Mouse (Mus musculus) testis, adult 2 months (tissue): Measurements from ENCODE around the gene Mrps11. TPM values are rescaled to one million over a fixed set of nuclear protein-coding genes. Genes with fewer than 3 reads are reported as not detected.

Experiments used
- H3K27ac ChIP-seq: fragments of 200-500 bp; 2 replicates; pipeline ENCODE4 v1.5.1; 2012; ENCODE audit warnings: low read depth, low read length; ENCODE audit not compliant: control insufficient read depth, insufficient read depth
- H3K27me3 ChIP-seq: fragments of 200-500 bp; 2 replicates; pipeline ENCODE4 v1.6.1; 2012; ENCODE audit warnings: mild to moderate bottlenecking, low read length, moderate library complexity; ENCODE audit not compliant: control insufficient read depth, insufficient read depth
- H3K36me3 ChIP-seq: fragments of 200-500 bp; 2 replicates; pipeline ENCODE4 v1.6.1; 2012; ENCODE audit warnings: mild to moderate bottlenecking, low read length; ENCODE audit not compliant: control insufficient read depth, insufficient read depth
- H3K4me1 ChIP-seq: fragments of 200-500 bp; 2 replicates; pipeline ENCODE4 v1.6.1; 2012; ENCODE audit warnings: low read length; ENCODE audit not compliant: control insufficient read depth, insufficient read depth
- H3K4me3 ChIP-seq: fragments of 200-500 bp; 2 replicates; pipeline ENCODE4 v1.5.1; 2012; ENCODE audit warnings: low read depth, mild to moderate bottlenecking, low read length, moderate library complexity, mixed read lengths; ENCODE audit not compliant: control insufficient read depth
- CTCF ChIP-seq: fragments of 200-500 bp; IDR thresholded peaks from 2 replicates; pipeline ENCODE4 v1.5.1; 2012; ENCODE audit warnings: low read depth, mild to moderate bottlenecking, inconsistent platforms, low read length, moderate library complexity; ENCODE audit not compliant: control insufficient read depth, insufficient read depth, insufficient replicate concordance
- POLR2A ChIP-seq: fragments of 200-500 bp; IDR thresholded peaks from 2 replicates; pipeline ENCODE4 v1.6.1; 2012; ENCODE audit warnings: low read depth, mild to moderate bottlenecking, inconsistent platforms, low read length, moderate library complexity; ENCODE audit not compliant: control insufficient read depth
- polyA plus RNA-seq: library from polyadenylated mRNA; depleted of rRNA; stranded (reverse); fragments of >200 nt; gene quantifications from 2 replicates; pipeline ENCODE4 v1.2.3, GENCODE M21; 2012; rRNA removed

Mrps11 gene
- polyA plus RNA-seq, 1 experiment, result 55.0 TPM

DNA sequence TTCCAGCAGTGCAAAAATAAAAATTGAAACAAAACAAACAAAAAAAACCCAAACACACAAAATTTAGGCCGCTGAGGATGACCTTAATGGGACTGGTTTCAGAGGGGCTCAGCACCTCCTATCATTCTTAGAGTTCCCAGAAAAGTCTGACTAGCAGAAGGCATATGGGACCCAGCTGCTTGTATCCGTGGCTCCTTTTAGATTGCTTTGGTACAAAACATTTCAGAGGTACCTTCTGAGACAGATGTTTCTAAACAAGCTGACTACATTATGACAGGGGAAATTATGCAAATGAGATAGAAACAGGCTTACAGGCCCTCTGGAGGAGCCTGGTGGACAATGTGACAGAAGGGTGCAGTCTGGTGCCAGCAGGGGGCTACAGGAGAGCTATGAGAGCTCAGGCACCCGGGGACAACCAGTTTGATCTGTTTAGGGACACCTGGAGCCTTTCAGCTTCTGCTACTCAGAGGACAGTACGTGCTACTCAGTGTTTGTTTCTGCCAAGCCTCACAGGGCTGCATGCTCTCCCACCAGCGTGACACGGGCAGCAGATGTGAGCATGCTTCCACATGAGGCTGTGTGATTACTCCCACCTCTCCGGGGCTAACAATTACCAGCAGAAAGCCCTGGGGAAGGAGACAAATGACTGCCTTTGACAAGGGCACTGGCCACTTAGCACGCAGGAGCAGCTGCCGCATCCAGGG, 43.9 kb downstream of the Mrps11 start:
- H3K4me3 ChIP-seq, result no peak overlapping the region
- H3K36me3 ChIP-seq, result no peaks in the 10 kb centered on the region; the same call in none of the 2 replicates
- no peak for TF ChIP-seq CTCF
- TF ChIP-seq POLR2A, result no peak
- no peaks in the 10 kb centered on the region; the same call in 1 of the 2 replicates for H3K4me1 ChIP-seq
- H3K27me3 ChIP-seq, result no peaks in the 10 kb centered on the region
- H3K27ac ChIP-seq, result no peak overlapping the region

GRCm38 (mm10) chr7:78827749-78828362, 44.9 kb downstream of the Mrps11 start:
- H3K4me3 ChIP-seq, result no peak overlapping the region
- H3K36me3 ChIP-seq, result no peaks in the 10 kb centered on the region; the same call in none of the 2 replicates
- no peak for TF ChIP-seq POLR2A
- H3K4me1 ChIP-seq, result no peaks in the 10 kb centered on the region; the same call in 1 of the 2 replicates
- no peaks in the 10 kb centered on the region for H3K27me3 ChIP-seq
- no peak overlapping the region for H3K27ac ChIP-seq

DNA sequence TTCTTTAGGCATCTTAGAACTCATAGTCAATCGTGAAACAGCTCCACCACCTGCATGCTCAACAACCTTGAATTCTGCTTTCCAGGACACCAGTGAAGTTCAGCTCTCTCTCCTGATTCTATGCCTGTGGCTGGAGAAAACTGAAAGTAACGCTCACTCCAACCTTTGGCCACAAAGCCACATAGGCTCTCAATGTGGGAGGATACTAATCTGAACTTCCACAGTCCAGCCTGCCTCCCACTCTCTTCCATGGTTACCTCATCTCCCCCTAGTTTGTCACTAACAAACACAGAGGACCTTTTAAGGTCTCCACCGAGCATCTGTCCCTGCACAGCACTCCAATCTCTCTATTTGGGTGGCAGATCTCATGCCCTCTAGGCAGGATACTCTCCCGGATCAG, 52.7 kb downstream of the Mrps11 start:
- H3K27ac ChIP-seq, result no peak overlapping the region
- H3K4me1 ChIP-seq, result no peaks in the 10 kb centered on the region
- H3K27me3 ChIP-seq, result no peaks in the 10 kb centered on the region
- no peak overlapping the region for H3K4me3 ChIP-seq
- TF ChIP-seq CTCF (no peak), POLR2A (no peak)
- no peaks in the 10 kb centered on the region; the same call in 1 of the 2 replicates for H3K36me3 ChIP-seq

DNA sequence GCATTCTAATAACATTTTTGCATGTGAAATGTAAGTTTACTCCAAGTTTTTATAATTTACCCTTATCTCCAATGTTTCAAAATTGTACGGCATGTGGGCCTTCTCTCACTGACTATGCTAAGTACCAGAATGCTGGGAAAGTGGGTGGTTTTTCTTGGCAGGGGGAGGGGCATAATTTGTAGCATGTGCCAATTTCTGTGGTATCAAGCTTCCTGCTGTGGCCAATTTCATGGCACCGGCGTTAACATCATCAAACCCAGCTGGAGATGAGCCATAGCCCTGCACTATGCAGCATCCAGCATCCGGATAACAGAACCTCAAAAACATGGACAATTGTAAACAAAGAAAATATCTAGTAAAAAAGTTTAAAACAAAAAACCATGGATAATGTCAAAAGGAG, 54.3 kb downstream of the Mrps11 start:
- no peak for TF ChIP-seq CTCF
- Histone ChIP-seq H3K36me3 (no peaks in the 10 kb centered on the region; the same call in 1 of the 2 replicates), H3K27me3 (no peaks in the 10 kb centered on the region), H3K4me3 (no peak overlapping the region), H3K4me1 (no peaks in the 10 kb centered on the region), H3K27ac (no peak overlapping the region)

GRCm38 (mm10) chr7:78841601-78842000, 58.7 kb downstream of the Mrps11 start:
- Histone ChIP-seq H3K4me3 (no peak overlapping the region), H3K27ac (no peak overlapping the region), H3K36me3 (peaks cover 1% of the 10 kb centered on the region), H3K27me3 (no peaks in the 10 kb centered on the region), H3K4me1 (peaks cover 2% of the 10 kb centered on the region)
- TF ChIP-seq POLR2A (no peak), CTCF (no peak)

Other genes with a start within 250 kb of the Mrps11 start
- 7.7 and 7.8 TPM in 2 replicates for gene Ntrk3, start 45.1 kb upstream of the Mrps11 start, polyA plus RNA-seq
- gene Mrpl46, start 412 bp downstream of the Mrps11 start, polyA plus RNA-seq, result 13.7 and 16.0 TPM in 2 replicates
- gene Det1, start 64.1 kb downstream of the Mrps11 start, polyA plus RNA-seq, result 13.6 and 14.8 TPM in 2 replicates
- 9.3 and 10.3 TPM in 2 replicates for gene Aen, start 112.7 kb downstream of the Mrps11 start, polyA plus RNA-seq
- 275 and 277 TPM in 2 replicates for gene Isg20, start 130.3 kb downstream of the Mrps11 start, polyA plus RNA-seq